Mouse (Mus musculus): ENCODE results near the gene Gm10251.
"Not testable (repeated sequence)": the region's sequence is repeated elsewhere in the genome, so short reads cannot be mapped to it uniquely, and the experiment has no call there.

Gm10251 gene

DNA sequence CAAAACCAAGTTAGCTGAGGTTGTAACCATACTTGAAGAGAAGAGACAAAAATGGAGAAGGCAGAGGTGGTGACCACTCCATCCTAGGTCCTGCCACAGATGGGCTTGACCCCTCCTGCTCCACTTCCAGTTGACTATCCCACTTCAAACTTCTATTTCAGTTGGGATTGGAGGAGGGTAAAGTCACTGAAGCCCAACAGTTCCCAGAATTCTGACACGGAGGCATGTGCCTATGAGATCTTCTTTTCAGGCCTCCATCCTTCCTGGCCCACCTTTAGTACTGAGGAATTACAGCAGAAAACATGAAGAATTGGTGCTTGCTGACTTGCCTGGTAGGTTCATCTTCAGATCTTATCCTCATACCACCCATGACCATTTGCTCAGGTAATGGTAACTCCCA lies at the start of gene Gm10251:
TSS of gene Gm10251 (minus strand) at position 101 of the 400 bp plus-strand sequence.
- DNase-seq (ENCODE audit: low spot score in 2 of 2), result not testable (repeated sequence)

DNA sequence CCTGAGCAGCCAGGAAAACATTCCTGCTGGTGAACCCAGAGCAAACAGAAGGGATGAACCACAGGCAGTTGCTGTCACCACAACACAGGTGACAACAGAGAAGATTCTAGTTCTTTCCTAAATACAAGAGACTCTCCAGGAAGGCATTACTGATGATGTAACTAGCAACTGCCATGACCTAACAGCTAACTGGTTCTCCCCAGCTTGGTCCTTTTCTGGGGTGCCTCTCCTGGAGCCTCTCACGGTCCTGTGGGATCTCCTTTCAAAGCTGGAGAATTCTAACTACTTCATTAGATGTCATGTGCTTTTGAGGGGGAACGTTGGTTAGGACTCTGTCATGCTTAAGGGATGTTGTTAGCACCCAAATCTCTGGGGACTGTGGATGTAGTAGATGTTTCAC lies 36.2 kb upstream of the Gm10251 start, which contains the start of gene Gm8050:
TSS of gene Gm8050 (minus strand) at position 101 of the 400 bp plus-strand sequence.
- DNase-seq (ENCODE audit: low spot score in 2 of 2), result not testable (repeated sequence)

GRCm38 (mm10) chr14:6622318-6622717 lies 61.7 kb downstream of the Gm10251 start, which contains the start of gene Gm3460:
Gene Gm3460, minus strand, starts transcription at chr14:6622418.
- not testable (repeated sequence) for DNase-seq (ENCODE audit: low spot score in 2 of 2)

DNA sequence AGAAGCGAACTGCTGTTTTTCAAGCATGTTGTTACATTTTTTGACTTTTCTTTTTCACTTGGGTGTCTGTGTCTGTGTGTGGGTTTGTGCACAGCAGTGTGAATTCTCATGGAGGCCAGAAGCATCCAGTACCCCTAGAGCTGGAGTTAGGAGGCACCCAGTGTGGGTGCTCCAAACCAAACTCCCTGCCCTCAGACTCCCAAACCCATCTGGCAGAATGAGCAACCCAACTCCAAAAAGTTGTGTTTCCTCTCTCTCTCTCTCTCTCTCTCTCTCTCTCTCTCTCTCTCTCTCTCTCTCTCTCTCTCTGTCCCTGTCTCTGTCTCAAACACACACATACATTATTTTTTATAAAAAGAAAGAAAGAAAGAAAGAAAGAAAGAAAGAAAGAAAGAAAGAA lies 77.5 kb downstream of the Gm10251 start:
- peak; percentile 11 to 62 for DNase-seq (ENCODE audit: low spot score in 2 of 2)

GRCm38 (mm10) chr14:6605004-6605403 lies 79.0 kb downstream of the Gm10251 start:
- not testable (repeated sequence) for DNase-seq (ENCODE audit: low spot score in 2 of 2)

- peak in 1 of 2 experiments; percentile 37 for DNase-seq (ENCODE audit: low spot score in 2 of 2)
These were observed 79.4 kb downstream of the Gm10251 start for GRCm38 (mm10) chr14:6604551-6604950.

DNA sequence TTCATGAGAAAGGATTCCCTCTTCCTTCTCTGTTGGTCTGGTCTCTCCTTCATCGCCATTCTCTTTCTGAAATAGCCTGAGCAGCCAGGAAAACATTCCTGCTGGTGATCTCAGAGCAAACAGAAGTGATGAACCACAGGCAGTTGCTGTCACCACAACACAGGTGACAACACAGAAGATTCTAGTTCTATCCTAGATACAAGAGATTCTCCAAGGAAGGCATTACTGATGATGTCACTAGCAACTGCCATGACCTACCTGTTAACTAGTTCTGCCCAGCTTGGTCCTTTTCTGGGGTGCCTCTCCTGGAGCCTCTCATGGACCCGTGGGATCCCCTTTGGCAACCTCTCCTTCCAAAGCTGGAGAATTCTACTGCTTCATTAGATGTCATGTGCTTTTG lies 93.5 kb downstream of the Gm10251 start, which contains the start of gene Gm3629:
TSS of gene Gm3629 (minus strand) at position 101 of the 400 bp plus-strand sequence.
- not testable (repeated sequence) for DNase-seq (ENCODE audit: low spot score in 2 of 2)
